Mouse (Mus musculus) lung, adult 2 months (tissue): ENCODE measurements around the gene Pthlh. TPM values are rescaled to one million over a fixed set of nuclear protein-coding genes. Genes with fewer than 3 reads are reported as not detected.
A peak's percentile ranks its signal among the peaks of the same experiment; 100 is the strongest.

ENCODE experiments used
- DNase-seq: peaks from one replicate; pipeline ENCODE4 v3.0.0; 2022
- H3K4me1 ChIP-seq: fragments of 200-500 bp; 2 replicates; pipeline ENCODE4 v1.6.1; 2011; ENCODE audit warnings: low read length; ENCODE audit not compliant: control insufficient read depth, insufficient read depth
- H3K4me3 ChIP-seq: fragments of 200-500 bp; replicated peaks from 2 replicates; pipeline ENCODE3; 2011; ENCODE audit warnings: low read depth, mild to moderate bottlenecking, control low read depth, low read length; ENCODE audit errors: extremely low read depth
- CTCF ChIP-seq: fragments of 200-500 bp; IDR thresholded peaks from 2 replicates; pipeline ENCODE4 v1.5.1; 2011; ENCODE audit warnings: mild to moderate bottlenecking, low read length, control low read depth; ENCODE audit not compliant: insufficient read depth
- POLR2A ChIP-seq: fragments of 200-500 bp; IDR thresholded peaks from 2 replicates; pipeline ENCODE4 v1.6.1; 2011; ENCODE audit warnings: low read depth, mild to moderate bottlenecking, control low read depth, low read length, borderline replicate concordance; ENCODE audit errors: extremely low read depth
- WGBS: fragments of 180-500 bp; shearing (Covaris S2); methylation state at CpG from one replicate; pipeline ENCODE4 v1.1.7; 2018; 5-methylcytosine and 5-hydroxymethylcytosine counted together
- polyA plus RNA-seq: library from polyadenylated mRNA; depleted of rRNA; stranded (reverse); fragments of >200 nt; gene quantifications from 2 replicates; pipeline ENCODE4 v1.2.3, GENCODE M21; 2012

Gene Pthlh
- polyA plus RNA-seq, 1 experiment = 0.76 TPM

GRCm38 (mm10) chr6:147263178-147263577 lies 805 bp downstream of the Pthlh start:
- TF ChIP-seq POLR2A (no peak), CTCF (no peak)
- H3K4me3 ChIP-seq = peak overlapping the region; percentile 1
- peaks cover 5% of the 10 kb centered on the region for H3K4me1 ChIP-seq
- peak; percentile 22 for DNase-seq
- 1% methylated on average over 21 of the region's 21 CpGs for whole genome bisulfite sequencing

- no peak for DNase-seq
- Histone ChIP-seq H3K4me1 (peaks cover 5% of the 10 kb centered on the region), H3K4me3 (no peak overlapping the region)
- 37% methylated on average over 3 of the region's 3 CpGs for WGBS
- TF ChIP-seq POLR2A = no peak
- no peak for TF ChIP-seq CTCF
These were observed 2.4 kb downstream of the Pthlh start for GRCm38 (mm10) chr6:147261616-147262015.

GRCm38 (mm10) chr6:147260766-147261165 lies 3.2 kb downstream of the Pthlh start:
- H3K4me3 ChIP-seq = no peak overlapping the region
- DNase-seq = no peak
- TF ChIP-seq CTCF (no peak), POLR2A (no peak)
- WGBS = 61% methylated on average over 3 of the region's 3 CpGs
- peaks cover 5% of the 10 kb centered on the region for H3K4me1 ChIP-seq

GRCm38 (mm10) chr6:147247782-147248181 lies 16.2 kb downstream of the Pthlh start:
- TF ChIP-seq CTCF = no peak
- TF ChIP-seq POLR2A = no peak
- no peak for DNase-seq
- 83% methylated on average over 3 of the region's 3 CpGs for WGBS
- Histone ChIP-seq H3K4me3 (no peak overlapping the region), H3K4me1 (no peaks in the 10 kb centered on the region)

GRCm38 (mm10) chr6:147244294-147244693 lies 19.7 kb downstream of the Pthlh start:
- DNase-seq = no peak
- no peak overlapping the region for H3K4me3 ChIP-seq
- TF ChIP-seq CTCF (no peak), POLR2A (no peak)
- no peaks in the 10 kb centered on the region for H3K4me1 ChIP-seq

- H3K4me1 ChIP-seq = no peaks in the 10 kb centered on the region
- no peak for TF ChIP-seq CTCF
- TF ChIP-seq POLR2A = no peak
- DNase-seq = no peak
- WGBS = 47% methylated on average over 5 of the region's 5 CpGs
- H3K4me3 ChIP-seq = no peak overlapping the region
These were observed 20.3 kb downstream of the Pthlh start for GRCm38 (mm10) chr6:147243655-147244054.

GRCm38 (mm10) chr6:147241541-147241940 lies 22.4 kb downstream of the Pthlh start:
- H3K4me1 ChIP-seq = no peaks in the 10 kb centered on the region
- TF ChIP-seq POLR2A (no peak), CTCF (no peak)
- no peak overlapping the region for H3K4me3 ChIP-seq
- 67% methylated on average over 3 of the region's 3 CpGs for WGBS
- DNase-seq = no peak

- H3K4me3 ChIP-seq = no peak overlapping the region
- 5% methylated on average over 4 of the region's 4 CpGs for WGBS
- peak; percentile 82 for TF ChIP-seq CTCF
- TF ChIP-seq POLR2A = no peak
- peak; percentile 30 for DNase-seq
- no peaks in the 10 kb centered on the region for H3K4me1 ChIP-seq
These were observed 23.7 kb downstream of the Pthlh start for GRCm38 (mm10) chr6:147240203-147240804.

GRCm38 (mm10) chr6:147226696-147227095 lies 37.3 kb downstream of the Pthlh start:
- 92% methylated on average over 1 of the region's 1 CpGs for WGBS
- Histone ChIP-seq H3K4me1 (no peaks in the 10 kb centered on the region), H3K4me3 (no peak overlapping the region)
- no peak for TF ChIP-seq CTCF
- TF ChIP-seq POLR2A = no peak
- no peak for DNase-seq

GRCm38 (mm10) chr6:147219099-147219498 lies 44.9 kb downstream of the Pthlh start:
- no peak for DNase-seq
- 74% methylated on average over 5 of the region's 5 CpGs for WGBS
- TF ChIP-seq CTCF = no peak
- TF ChIP-seq POLR2A = no peak

GRCm38 (mm10) chr6:147216156-147216555 lies 47.8 kb downstream of the Pthlh start:
- no peak overlapping the region for H3K4me3 ChIP-seq
- TF ChIP-seq CTCF = no peak
- no peaks in the 10 kb centered on the region for H3K4me1 ChIP-seq
- no peak for DNase-seq
- 80% methylated on average over 1 of the region's 1 CpGs for WGBS

More at GRCm38 (mm10) chr6:147219099-147219498, 44.9 kb downstream of the Pthlh start:
- no peaks in the 10 kb centered on the region for H3K4me1 ChIP-seq
- H3K4me3 ChIP-seq = no peak overlapping the region
